Mouse (Mus musculus): Measurements from ENCODE around the gene Fam120a. TPM values are rescaled to one million over a fixed set of nuclear protein-coding genes. Genes with fewer than 3 reads are reported as not detected.

Gene Fam120a
- total RNA-seq (2018; cell fraction: chromatin; rRNA removed) = 100 to 1,000 TPM in 22 of 26 experiments, 10 to 100 TPM in 4; 71.5 to 271 (median 180) TPM
- total RNA-seq (2018; cell fraction: cytosol; rRNA removed) = 100 to 1,000 TPM; 116 to 198 (median 152) TPM
- total RNA-seq (2018; cell fraction: nucleus; rRNA removed) = 100 to 1,000 TPM in 23 of 26 experiments, 10 to 100 TPM in 3; 83.7 to 274 (median 157) TPM
- polyA plus RNA-seq (2018) = 112 to 164 TPM (median 125 TPM) in 3 replicates

- peak within 1 kb of the TSS; percentile 91 for H3K27ac ChIP-seq
- H3K4me3 ChIP-seq (ENCODE audit: inconsistent target) = peak within 1 kb of the TSS; percentile 94
- under 1% methylated on average over 113 of the region's 116 CpGs for WGBS (ENCODE audit: missing documents)
- H3K79me2 ChIP-seq (ENCODE audit: inconsistent target) = peaks cover 56% of the 10 kb centered on the region
- no peaks in the 10 kb centered on the region for H3K36me3 ChIP-seq (ENCODE audit: inconsistent target)
Measured at GRCm38 (mm10) chr13:48967956-48968749, at the start of gene Fam120a. TSS of gene Fam120a (minus strand) at chr13:48968017.

GRCm38 (mm10) chr13:49017375-49017774 is 49.6 kb upstream of the Fam120a start:
- 100% methylated on average over 1 of the region's 1 CpGs for WGBS (ENCODE audit: missing documents)
- Histone ChIP-seq H3K4me3 (ENCODE audit: inconsistent target) (no peak overlapping the region), H3K27ac (no peak overlapping the region), H3K36me3 (ENCODE audit: inconsistent target) (no peaks in the 10 kb centered on the region), H3K79me2 (ENCODE audit: inconsistent target) (no peaks in the 10 kb centered on the region)

DNA sequence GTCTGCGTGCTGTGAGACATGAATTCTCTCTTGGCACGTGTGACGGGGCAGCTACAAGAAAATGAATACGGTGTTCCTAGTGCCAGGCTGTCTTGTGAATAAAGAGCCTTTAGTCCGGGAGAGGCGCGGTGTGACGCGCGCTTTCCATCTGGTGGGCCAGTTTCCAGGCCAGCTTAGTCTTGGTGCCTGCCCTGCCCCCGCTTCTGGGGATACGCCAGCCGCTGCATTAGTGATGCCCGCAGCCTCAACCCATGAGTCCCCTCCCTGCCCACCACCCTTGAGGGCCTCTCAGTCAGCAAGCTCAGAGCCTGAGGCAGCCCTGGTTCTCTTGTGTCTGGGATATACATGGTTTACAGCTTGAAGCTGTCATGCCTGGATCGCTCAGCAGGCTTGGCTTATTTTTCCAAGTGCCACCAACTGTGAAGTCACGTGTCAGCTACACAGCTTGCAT is 48.5 kb upstream of the Fam120a start:
- Histone ChIP-seq H3K4me3 (ENCODE audit: inconsistent target) (no peak overlapping the region), H3K27ac (no peak overlapping the region), H3K79me2 (ENCODE audit: inconsistent target) (no peaks in the 10 kb centered on the region), H3K36me3 (ENCODE audit: inconsistent target) (no peaks in the 10 kb centered on the region)
- WGBS (ENCODE audit: missing documents) = 39% methylated on average over 16 of the region's 16 CpGs

GRCm38 (mm10) chr13:49015366-49016306 is 47.8 kb upstream of the Fam120a start:
- Histone ChIP-seq H3K79me2 (ENCODE audit: inconsistent target) (no peaks in the 10 kb centered on the region), H3K27ac (no peak overlapping the region), H3K36me3 (ENCODE audit: inconsistent target) (no peaks in the 10 kb centered on the region), H3K4me3 (ENCODE audit: inconsistent target) (no peak overlapping the region)
- 25% methylated on average over 30 of the region's 30 CpGs for WGBS (ENCODE audit: missing documents)

GRCm38 (mm10) chr13:49013206-49013794 is 45.5 kb upstream of the Fam120a start:
- Histone ChIP-seq H3K27ac (no peak overlapping the region), H3K79me2 (ENCODE audit: inconsistent target) (no peaks in the 10 kb centered on the region), H3K4me3 (ENCODE audit: inconsistent target) (no peak overlapping the region), H3K36me3 (ENCODE audit: inconsistent target) (no peaks in the 10 kb centered on the region)
- 55% methylated on average over 5 of the region's 5 CpGs for WGBS (ENCODE audit: missing documents)

- Histone ChIP-seq H3K36me3 (ENCODE audit: inconsistent target) (no peaks in the 10 kb centered on the region), H3K79me2 (ENCODE audit: inconsistent target) (no peaks in the 10 kb centered on the region), H3K27ac (no peak overlapping the region), H3K4me3 (ENCODE audit: inconsistent target) (no peak overlapping the region)
- WGBS (ENCODE audit: missing documents) = 46% methylated on average over 3 of the region's 3 CpGs
Measured at GRCm38 (mm10) chr13:49001691-49002090, 33.9 kb upstream of the Fam120a start.

- H3K4me3 ChIP-seq (ENCODE audit: inconsistent target) = no peak overlapping the region
- 15% methylated on average over 6 of the region's 6 CpGs for WGBS (ENCODE audit: missing documents)
- no peaks in the 10 kb centered on the region for H3K79me2 ChIP-seq (ENCODE audit: inconsistent target)
- no peaks in the 10 kb centered on the region for H3K36me3 ChIP-seq (ENCODE audit: inconsistent target)
- H3K27ac ChIP-seq = no peak overlapping the region
Measured at GRCm38 (mm10) chr13:48998591-48998990, 30.8 kb upstream of the Fam120a start.

DNA sequence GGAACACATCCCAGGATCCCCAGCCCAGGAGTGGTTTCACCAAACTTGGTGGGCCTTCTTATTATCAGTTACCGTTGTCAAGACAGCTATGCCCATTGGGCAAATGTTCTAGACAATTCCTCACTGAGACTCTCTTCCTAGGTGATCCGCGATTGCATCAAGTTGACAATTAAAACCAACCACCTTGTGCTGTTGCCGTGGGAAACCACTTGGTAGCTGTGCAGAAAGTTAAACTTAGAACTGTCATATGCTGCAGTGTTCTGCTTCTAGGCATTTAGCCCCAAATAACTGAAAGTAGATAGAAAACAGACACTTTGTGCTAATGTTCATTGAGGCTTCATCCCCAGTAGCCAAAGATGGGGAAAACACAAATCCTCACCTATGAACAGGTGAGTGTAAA is 28.9 kb upstream of the Fam120a start:
- 92% methylated on average over 4 of the region's 4 CpGs for WGBS (ENCODE audit: missing documents)
- no peaks in the 10 kb centered on the region for H3K79me2 ChIP-seq (ENCODE audit: inconsistent target)
- H3K27ac ChIP-seq = no peak overlapping the region
- no peak overlapping the region for H3K4me3 ChIP-seq (ENCODE audit: inconsistent target)
- no peaks in the 10 kb centered on the region for H3K36me3 ChIP-seq (ENCODE audit: inconsistent target)

DNA sequence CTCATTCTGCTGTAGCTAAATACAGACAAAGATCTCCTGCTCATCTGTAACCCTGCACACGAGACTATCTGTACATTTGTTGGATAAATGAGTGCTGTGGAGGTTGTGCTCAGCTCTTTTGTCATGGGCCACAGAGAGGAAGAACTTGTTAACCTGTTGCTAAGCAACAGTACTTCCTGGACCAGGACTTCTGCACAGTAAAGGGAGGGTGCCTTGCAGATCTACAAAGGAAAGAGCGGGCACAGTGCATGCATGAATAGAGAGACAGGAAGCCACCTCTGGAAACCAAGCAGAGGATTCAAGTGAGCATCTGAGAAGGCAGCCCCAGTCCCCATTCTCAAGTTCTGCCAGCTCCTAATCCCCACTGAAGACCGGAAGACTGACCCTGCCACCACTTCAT is 27.1 kb upstream of the Fam120a start:
- no peaks in the 10 kb centered on the region for H3K79me2 ChIP-seq (ENCODE audit: inconsistent target)
- no peak overlapping the region for H3K4me3 ChIP-seq (ENCODE audit: inconsistent target)
- H3K36me3 ChIP-seq (ENCODE audit: inconsistent target) = no peaks in the 10 kb centered on the region
- H3K27ac ChIP-seq = no peak overlapping the region
- 3% methylated on average over 3 of the region's 3 CpGs for WGBS (ENCODE audit: missing documents)

GRCm38 (mm10) chr13:48992914-48993313 is 25.1 kb upstream of the Fam120a start:
- no peaks in the 10 kb centered on the region for H3K36me3 ChIP-seq (ENCODE audit: inconsistent target)
- H3K79me2 ChIP-seq (ENCODE audit: inconsistent target) = no peaks in the 10 kb centered on the region
- no peak overlapping the region for H3K4me3 ChIP-seq (ENCODE audit: inconsistent target)
- no peak overlapping the region for H3K27ac ChIP-seq

DNA sequence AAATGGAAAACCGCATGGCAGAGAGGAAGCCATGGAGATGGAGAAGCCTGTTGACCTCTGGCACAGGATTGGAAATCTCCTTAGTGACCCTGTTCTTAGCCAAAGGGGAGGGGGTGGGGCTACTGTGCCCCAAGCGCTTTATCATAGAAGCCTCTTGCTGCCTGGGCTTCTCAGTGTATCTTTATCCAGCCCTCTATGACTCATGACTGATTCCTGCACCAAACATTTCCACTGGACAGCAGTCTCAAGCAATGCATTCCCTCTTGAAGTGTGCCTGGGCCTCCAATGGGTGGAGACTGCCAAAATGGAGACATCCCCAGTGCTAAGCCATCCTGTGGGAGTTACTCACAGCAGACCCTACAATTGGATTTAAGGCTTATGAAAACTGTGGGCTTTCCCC is 22.3 kb upstream of the Fam120a start:
- WGBS (ENCODE audit: missing documents) = 100% methylated on average over 2 of the region's 2 CpGs
- no peak overlapping the region for H3K27ac ChIP-seq
- H3K36me3 ChIP-seq (ENCODE audit: inconsistent target) = no peaks in the 10 kb centered on the region
- H3K4me3 ChIP-seq (ENCODE audit: inconsistent target) = no peak overlapping the region
- H3K79me2 ChIP-seq (ENCODE audit: inconsistent target) = no peaks in the 10 kb centered on the region

- no peaks in the 10 kb centered on the region for H3K79me2 ChIP-seq (ENCODE audit: inconsistent target)
- no peak overlapping the region for H3K27ac ChIP-seq
- no peaks in the 10 kb centered on the region for H3K36me3 ChIP-seq (ENCODE audit: inconsistent target)
- H3K4me3 ChIP-seq (ENCODE audit: inconsistent target) = no peak overlapping the region
- whole genome bisulfite sequencing (ENCODE audit: missing documents) = 95% methylated on average over 6 of the region's 6 CpGs
Measured at GRCm38 (mm10) chr13:48982482-48983098, 14.8 kb upstream of the Fam120a start.

DNA sequence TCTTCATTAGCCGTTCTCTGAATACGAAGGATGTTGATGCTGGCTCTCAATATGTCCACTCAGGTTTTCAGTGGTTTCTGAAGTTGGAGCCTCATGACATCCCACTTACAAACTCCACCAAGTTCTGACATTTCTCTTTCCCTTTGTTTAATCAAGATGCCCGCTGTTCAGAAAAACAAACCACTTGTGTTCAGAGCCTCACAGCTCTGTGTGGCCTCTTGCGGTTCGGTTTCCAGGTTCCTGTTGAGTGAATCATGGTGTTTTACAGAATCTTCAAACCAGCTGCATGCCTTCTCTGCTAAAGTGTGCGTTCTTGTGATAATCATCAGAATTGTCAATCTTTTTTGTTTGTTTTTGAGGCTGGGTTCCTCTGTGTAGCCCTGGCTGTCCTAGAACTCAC is 11.3 kb upstream of the Fam120a start:
- Histone ChIP-seq H3K4me3 (ENCODE audit: inconsistent target) (no peak overlapping the region), H3K36me3 (ENCODE audit: inconsistent target) (no peaks in the 10 kb centered on the region), H3K27ac (no peak overlapping the region), H3K79me2 (ENCODE audit: inconsistent target) (no peaks in the 10 kb centered on the region)
- WGBS (ENCODE audit: missing documents) = 79% methylated on average over 6 of the region's 6 CpGs

- Histone ChIP-seq H3K36me3 (ENCODE audit: inconsistent target) (no peaks in the 10 kb centered on the region), H3K4me3 (ENCODE audit: inconsistent target) (no peak overlapping the region; the same call in 1 of the 2 replicates), H3K27ac (no peak overlapping the region), H3K79me2 (ENCODE audit: inconsistent target) (no peaks in the 10 kb centered on the region)
- 3% methylated on average over 3 of the region's 3 CpGs for WGBS (ENCODE audit: missing documents)
Measured at GRCm38 (mm10) chr13:48977858-48978257, 10.0 kb upstream of the Fam120a start.
